Mouse (Mus musculus) embryonic facial prominence, embryonic 11.5 days (tissue): Measurements from ENCODE around the gene Smu1. TPM values are rescaled to one million over a fixed set of nuclear protein-coding genes. Genes with fewer than 3 reads are reported as not detected.
"Not testable (repeated sequence)": the region's sequence is repeated elsewhere in the genome, so short reads cannot be mapped to it uniquely, and the experiment has no call there.

Experiments
- ATAC-seq: fragments of 200-750 bp; cut with Nextera tagmentation; replicated peaks from 2 replicates; pipeline ENCODE4 v1.8.0; 2017; ENCODE audit warnings: low read depth; ENCODE audit not compliant: insufficient number of reproducible peaks, low FRiP score, low TSS enrichment
- DNase-seq: peaks from one replicate; pipeline ENCODE4 v3.0.0-alpha.2; 2015; ENCODE audit warnings: low spot score
- H3K27ac ChIP-seq: fragments of 300-500 bp; sonication (generic); replicated peaks from 2 replicates; pipeline ENCODE4 v1.5.1; 2014; ENCODE audit warnings: mild to moderate bottlenecking, low read depth, low read length, control low read depth
- H3K27me3 ChIP-seq: fragments of 300-500 bp; sonication (generic); 2 replicates; pipeline ENCODE4 v1.6.1; 2014; ENCODE audit warnings: mild to moderate bottlenecking, low read length, moderate library complexity, mixed read lengths; ENCODE audit not compliant: control insufficient read depth, insufficient read depth
- H3K36me3 ChIP-seq: fragments of 300-500 bp; sonication (generic); replicated peaks from 2 replicates; pipeline ENCODE4 v1.6.1; 2014; ENCODE audit warnings: low read depth, mild to moderate bottlenecking, low read length, moderate library complexity, mixed read lengths; ENCODE audit not compliant: control insufficient read depth, insufficient read depth
- H3K4me1 ChIP-seq: fragments of 300-500 bp; sonication (generic); 2 replicates; pipeline ENCODE4 v1.6.1; 2014; ENCODE audit warnings: low read length, mixed read lengths; ENCODE audit not compliant: control insufficient read depth, insufficient read depth
- H3K4me2 ChIP-seq: fragments of 300-500 bp; sonication (generic); 2 replicates; pipeline ENCODE4 v1.6.1; 2014; ENCODE audit warnings: low read depth, mild to moderate bottlenecking, control low read depth, low read length, moderate library complexity
- H3K4me3 ChIP-seq: fragments of 300-500 bp; sonication (generic); 2 replicates; pipeline ENCODE4 v1.5.1; 2014; ENCODE audit warnings: low read depth, low read length, control low read depth
- H3K9ac ChIP-seq: fragments of 300-500 bp; sonication (generic); replicated peaks from 2 replicates; pipeline ENCODE4 v1.6.1; 2014; ENCODE audit warnings: mild to moderate bottlenecking, control low read depth, low read length
- H3K9me3 ChIP-seq: fragments of 300-500 bp; sonication (generic); replicated peaks from 2 replicates; pipeline ENCODE4 v1.6.1; 2016; ENCODE audit warnings: mild to moderate bottlenecking, low read length, inconsistent platforms, mixed read lengths; ENCODE audit not compliant: control insufficient read depth
- WGBS: fragments of 180-500 bp; shearing (Covaris S2); extraction: QIAGEN DNeasy Blood & Tissue Kit; methylation state at CpG from one replicate; pipeline ENCODE4 v1.1.7; 2014; 5-methylcytosine and 5-hydroxymethylcytosine counted together
- polyA plus RNA-seq: library from polyadenylated mRNA; unstranded; fragments of >200 nt; fragmentation: Nextera tagmentation; extraction: Ambion mirVana; gene quantifications from 2 replicates; pipeline ENCODE4 v1.2.1, GENCODE M21; 2014

Smu1 gene
- 195 and 203 TPM in 2 replicates for polyA plus RNA-seq

- Histone ChIP-seq H3K27ac (no peak within 1 kb of the TSS), H3K36me3 (peaks cover 7% of the 10 kb centered on the region), H3K9me3 (no peaks in the 10 kb centered on the region), H3K9ac (peak within 1 kb of the TSS; percentile 91), H3K27me3 (no peaks in the 10 kb centered on the region), H3K4me1 (no peaks in the 10 kb centered on the region), H3K4me2 (peak within 1 kb of the TSS; percentile 62), H3K4me3 (peak within 1 kb of the TSS; percentile 95)
- ATAC-seq: peak; percentile 99
- DNase-seq: peak; percentile 98
- under 1% methylated on average over 40 of the region's 40 CpGs for WGBS
Measured at GRCm38 (mm10) chr4:40757780-40758420, at the start of gene Smu1. Gene Smu1 (minus strand): TSS chr4:40757923.

GRCm38 (mm10) chr4:40807382-40807781, 49.7 kb upstream of the Smu1 start:
- no peak overlapping the region for H3K4me2 ChIP-seq
- H3K9me3 ChIP-seq: no peaks in the 10 kb centered on the region
- no peak overlapping the region for H3K27ac ChIP-seq
- H3K36me3 ChIP-seq: no peaks in the 10 kb centered on the region; the same call in none of the 2 replicates
- no peak for DNase-seq
- H3K9ac ChIP-seq: no peak overlapping the region
- H3K4me3 ChIP-seq: no peak overlapping the region
- H3K4me1 ChIP-seq: no peaks in the 10 kb centered on the region
- WGBS: 85% methylated on average over 4 of the region's 4 CpGs
- H3K27me3 ChIP-seq: no peaks in the 10 kb centered on the region
- ATAC-seq: no peak

GRCm38 (mm10) chr4:40805401-40805800, 47.7 kb upstream of the Smu1 start:
- no peaks in the 10 kb centered on the region for H3K27me3 ChIP-seq
- no peaks in the 10 kb centered on the region for H3K9me3 ChIP-seq
- H3K27ac ChIP-seq: no peak overlapping the region
- 86% methylated on average over 8 of the region's 8 CpGs for WGBS
- no peak for DNase-seq
- no peaks in the 10 kb centered on the region for H3K4me1 ChIP-seq
- no peaks in the 10 kb centered on the region; the same call in none of the 2 replicates for H3K36me3 ChIP-seq
- no peak overlapping the region for H3K4me2 ChIP-seq
- no peak overlapping the region for H3K9ac ChIP-seq
- ATAC-seq: no peak
- H3K4me3 ChIP-seq: no peak overlapping the region

GRCm38 (mm10) chr4:40802787-40803186, 45.1 kb upstream of the Smu1 start:
- no peak for DNase-seq
- H3K36me3 ChIP-seq: no peaks in the 10 kb centered on the region; the same call in none of the 2 replicates
- no peaks in the 10 kb centered on the region for H3K27me3 ChIP-seq
- no peak overlapping the region for H3K9ac ChIP-seq
- ATAC-seq: no peak
- H3K27ac ChIP-seq: no peak overlapping the region
- no peaks in the 10 kb centered on the region for H3K4me1 ChIP-seq
- WGBS: 95% methylated on average over 3 of the region's 3 CpGs
- H3K4me2 ChIP-seq: no peak overlapping the region
- no peaks in the 10 kb centered on the region for H3K9me3 ChIP-seq
- no peak overlapping the region for H3K4me3 ChIP-seq

- ATAC-seq (no peak), DNase-seq (no peak)
- Histone ChIP-seq H3K9me3 (no peaks in the 10 kb centered on the region), H3K4me1 (no peaks in the 10 kb centered on the region), H3K27me3 (no peaks in the 10 kb centered on the region), H3K36me3 (no peaks in the 10 kb centered on the region; the same call in none of the 2 replicates), H3K9ac (no peak overlapping the region), H3K4me2 (no peak overlapping the region), H3K27ac (no peak overlapping the region), H3K4me3 (no peak overlapping the region)
- 78% methylated on average over 4 of the region's 4 CpGs for WGBS
Measured at GRCm38 (mm10) chr4:40801908-40802307, 44.2 kb upstream of the Smu1 start.

- no peak overlapping the region for H3K4me3 ChIP-seq
- H3K27me3 ChIP-seq: no peaks in the 10 kb centered on the region
- no peak for DNase-seq
- H3K4me2 ChIP-seq: no peak overlapping the region
- no peak for ATAC-seq
- no peaks in the 10 kb centered on the region for H3K9me3 ChIP-seq
- H3K4me1 ChIP-seq: no peaks in the 10 kb centered on the region
- H3K9ac ChIP-seq: no peak overlapping the region
- 74% methylated on average over 3 of the region's 3 CpGs for WGBS
- H3K27ac ChIP-seq: no peak overlapping the region
- no peaks in the 10 kb centered on the region; the same call in 1 of the 2 replicates for H3K36me3 ChIP-seq
Measured at GRCm38 (mm10) chr4:40800873-40801272, 43.1 kb upstream of the Smu1 start.

- not testable (repeated sequence) for DNase-seq, H3K4me3 ChIP-seq, H3K27ac ChIP-seq, H3K4me1 ChIP-seq, H3K9ac ChIP-seq, H3K4me2 ChIP-seq, H3K27me3 ChIP-seq, H3K9me3 ChIP-seq, H3K36me3 ChIP-seq, ATAC-seq
- 63% methylated on average over 1 of the region's 2 CpGs for WGBS
Measured at GRCm38 (mm10) chr4:40798833-40799555, 41.3 kb upstream of the Smu1 start.

GRCm38 (mm10) chr4:40795761-40796160, 38.0 kb upstream of the Smu1 start:
- no peak overlapping the region for H3K9ac ChIP-seq
- DNase-seq (no peak), ATAC-seq (no peak)
- no peak overlapping the region for H3K27ac ChIP-seq
- no peaks in the 10 kb centered on the region for H3K36me3 ChIP-seq
- no peaks in the 10 kb centered on the region for H3K27me3 ChIP-seq
- no peak overlapping the region for H3K4me2 ChIP-seq
- 90% methylated on average over 3 of the region's 3 CpGs for WGBS
- no peaks in the 10 kb centered on the region for H3K4me1 ChIP-seq
- no peaks in the 10 kb centered on the region for H3K9me3 ChIP-seq
- no peak overlapping the region for H3K4me3 ChIP-seq
